Mouse (Mus musculus) embryonic fibroblast, embryonic 13.5 days (primary cell): ENCODE data around the gene Capn11.

Source experiments
- CTCF ChIP-seq: IDR thresholded peaks from 2 replicates; pipeline ENCODE4 v1.5.1; 2011; ENCODE audit warnings: mild to moderate bottlenecking, control low read depth, low read length, moderate library complexity, borderline replicate concordance; ENCODE audit not compliant: insufficient read depth
- POLR2A ChIP-seq: IDR thresholded peaks from 2 replicates; pipeline ENCODE4 v1.6.1; 2011; ENCODE audit warnings: low read depth, mild to moderate bottlenecking, control low read depth, low read length, moderate library complexity

GRCm38 (mm10) chr17:45617655-45618054 lies 41.5 kb downstream of the Capn11 start:
- TF ChIP-seq CTCF = no peak
- no peak for TF ChIP-seq POLR2A
